Mouse (Mus musculus) gastrocnemius, adult 2 months (tissue): Measurements from ENCODE around the gene Abi1. TPM values are rescaled to one million over a fixed set of nuclear protein-coding genes. Genes with fewer than 3 reads are reported as not detected.
A peak's percentile ranks its signal among the peaks of the same experiment; 100 is the strongest.

Source experiments
- DNase-seq: peaks from one replicate; pipeline ENCODE4 v3.0.0; 2022
- H3K27ac ChIP-seq: fragments of 200-600 bp; 2 replicates; pipeline ENCODE4 v1.8.1; 2022; ENCODE audit warnings: mild to moderate bottlenecking
- H3K4me3 ChIP-seq: fragments of 200-600 bp; 2 replicates; pipeline ENCODE4 v1.8.1; 2022; ENCODE audit warnings: mild to moderate bottlenecking, moderate library complexity
- CTCF ChIP-seq: fragments of 200-600 bp; IDR thresholded peaks from 2 replicates; pipeline ENCODE4 v1.8.1; 2022; ENCODE audit warnings: antibody characterized with exemption, mild to moderate bottlenecking, moderate library complexity
- intact Hi-C: fragments of 180-260 bp; cut with DNase I; formaldehyde crosslinking; loops from one replicate; pipeline ENCODE4 v1.15.1; 2025
- total RNA-seq, 2 experiments: library from RNA; stranded (reverse); gene quantifications; 2 replicates each; pipeline ENCODE4 v1.2.3; 2021

Gene Abi1
- total RNA-seq, 2 experiments from 2014 or later, result 17.3 to 18.9 TPM

GRCm38 (mm10) chr2:22998804-22999203, 41.2 kb downstream of the Abi1 start:
- TF ChIP-seq CTCF, result no peak
- DNase-seq, result no peak
- no peak overlapping the region for H3K27ac ChIP-seq
- intact Hi-C loops, result no loop called here
- no peak overlapping the region for H3K4me3 ChIP-seq

GRCm38 (mm10) chr2:22998015-22998414, 42.0 kb downstream of the Abi1 start:
- H3K27ac ChIP-seq, result no peak overlapping the region
- no peak for TF ChIP-seq CTCF
- intact Hi-C loops, result no loop called here

GRCm38 (mm10) chr2:22996071-22996470, 44.0 kb downstream of the Abi1 start:
- TF ChIP-seq CTCF, result no peak
- intact Hi-C loops, result no loop called here

More at GRCm38 (mm10) chr2:22998015-22998414, 42.0 kb downstream of the Abi1 start:
- no peak for DNase-seq
- H3K4me3 ChIP-seq, result no peak overlapping the region

GRCm38 (mm10) chr2:22985973-22986657, 53.9 kb downstream of the Abi1 start:
- no peak for DNase-seq
- intact Hi-C loops, result no loop called here
- Histone ChIP-seq H3K27ac (peak overlapping the region; percentile 16; the same call in 1 of the 2 replicates), H3K4me3 (no peak overlapping the region)
- no peak for TF ChIP-seq CTCF

More at GRCm38 (mm10) chr2:22996071-22996470, 44.0 kb downstream of the Abi1 start:
- DNase-seq, result no peak
- Histone ChIP-seq H3K27ac (no peak overlapping the region), H3K4me3 (no peak overlapping the region)

- no peak overlapping the region for H3K4me3 ChIP-seq
- DNase-seq, result no peak
- intact Hi-C loops, result no loop called here
- H3K27ac ChIP-seq, result no peak overlapping the region
- no peak for TF ChIP-seq CTCF
Observed at GRCm38 (mm10) chr2:22977387-22977973, 62.6 kb downstream of the Abi1 start.

- no peak for DNase-seq
- TF ChIP-seq CTCF, result no peak
- intact Hi-C loops, result no loop called here
- H3K27ac ChIP-seq, result no peak overlapping the region
- H3K4me3 ChIP-seq, result no peak overlapping the region
Observed at GRCm38 (mm10) chr2:22962970-22963369, 77.1 kb downstream of the Abi1 start.

GRCm38 (mm10) chr2:22962242-22962641, 77.8 kb downstream of the Abi1 start:
- no peak for DNase-seq
- H3K27ac ChIP-seq, result no peak overlapping the region
- no peak for TF ChIP-seq CTCF
- intact Hi-C loops, result no loop called here
- no peak overlapping the region for H3K4me3 ChIP-seq

GRCm38 (mm10) chr2:22961681-22962080, 78.4 kb downstream of the Abi1 start:
- no peak for DNase-seq
- peak; percentile 33 for TF ChIP-seq CTCF
- intact Hi-C loops, result no loop called here
- Histone ChIP-seq H3K4me3 (no peak overlapping the region), H3K27ac (no peak overlapping the region)

GRCm38 (mm10) chr2:22957415-22957814, 82.6 kb downstream of the Abi1 start:
- no peak for DNase-seq
- intact Hi-C loops, result no loop called here
- TF ChIP-seq CTCF, result no peak

GRCm38 (mm10) chr2:22955914-22956313, 84.1 kb downstream of the Abi1 start:
- intact Hi-C loops, result no loop called here
- Histone ChIP-seq H3K27ac (no peak overlapping the region), H3K4me3 (no peak overlapping the region)
- no peak for DNase-seq
- no peak for TF ChIP-seq CTCF

More at GRCm38 (mm10) chr2:22957415-22957814, 82.6 kb downstream of the Abi1 start:
- Histone ChIP-seq H3K27ac (no peak overlapping the region), H3K4me3 (no peak overlapping the region)

- H3K4me3 ChIP-seq, result no peak overlapping the region
- intact Hi-C loops, result no loop called here
Observed at GRCm38 (mm10) chr2:22954278-22954677, 85.8 kb downstream of the Abi1 start.

GRCm38 (mm10) chr2:22949956-22950355, 90.1 kb downstream of the Abi1 start:
- no peak for DNase-seq
- no peak for TF ChIP-seq CTCF
- Histone ChIP-seq H3K27ac (no peak overlapping the region), H3K4me3 (no peak overlapping the region)
- intact Hi-C loops, result loop anchor here (10.0 kb wide), 1 partner anchor 125 kb away; no protein-coding TSS in a partner anchor

More at GRCm38 (mm10) chr2:22954278-22954677, 85.8 kb downstream of the Abi1 start:
- H3K27ac ChIP-seq, result no peak overlapping the region
- DNase-seq, result no peak
- TF ChIP-seq CTCF, result no peak

GRCm38 (mm10) chr2:22933556-22933955, 106.5 kb downstream of the Abi1 start:
- no peak overlapping the region for H3K4me3 ChIP-seq
- no peak for TF ChIP-seq CTCF
- no peak for DNase-seq
- intact Hi-C loops, result no loop called here
- no peak overlapping the region for H3K27ac ChIP-seq
